Mouse (Mus musculus): ENCODE results near the gene Tmeff2.

- TF ChIP-seq CTCF (IDR thresholded peaks at IDR 0.05; ENCODE audit: control insufficient read depth, insufficient read depth, insufficient replicate concordance, low read depth, low read length) (no peak), POLR2A (IDR thresholded peaks at IDR 0.05; ENCODE audit: control insufficient read depth, low read depth, low read length) (no peak)
Observed at GRCm38 (mm10) chr1:51152856-51153255, 252.4 kb downstream of the Tmeff2 start.
